Mouse (Mus musculus) retina, postnatal 7 days (tissue): ENCODE measurements around the gene Fads6.

Source experiments
- DNase-seq: peaks from one replicate; pipeline ENCODE4 v3.0.0-alpha.2; 2012; ENCODE audit warnings: low read depth, low spot score

The Fads6 gene

DNA sequence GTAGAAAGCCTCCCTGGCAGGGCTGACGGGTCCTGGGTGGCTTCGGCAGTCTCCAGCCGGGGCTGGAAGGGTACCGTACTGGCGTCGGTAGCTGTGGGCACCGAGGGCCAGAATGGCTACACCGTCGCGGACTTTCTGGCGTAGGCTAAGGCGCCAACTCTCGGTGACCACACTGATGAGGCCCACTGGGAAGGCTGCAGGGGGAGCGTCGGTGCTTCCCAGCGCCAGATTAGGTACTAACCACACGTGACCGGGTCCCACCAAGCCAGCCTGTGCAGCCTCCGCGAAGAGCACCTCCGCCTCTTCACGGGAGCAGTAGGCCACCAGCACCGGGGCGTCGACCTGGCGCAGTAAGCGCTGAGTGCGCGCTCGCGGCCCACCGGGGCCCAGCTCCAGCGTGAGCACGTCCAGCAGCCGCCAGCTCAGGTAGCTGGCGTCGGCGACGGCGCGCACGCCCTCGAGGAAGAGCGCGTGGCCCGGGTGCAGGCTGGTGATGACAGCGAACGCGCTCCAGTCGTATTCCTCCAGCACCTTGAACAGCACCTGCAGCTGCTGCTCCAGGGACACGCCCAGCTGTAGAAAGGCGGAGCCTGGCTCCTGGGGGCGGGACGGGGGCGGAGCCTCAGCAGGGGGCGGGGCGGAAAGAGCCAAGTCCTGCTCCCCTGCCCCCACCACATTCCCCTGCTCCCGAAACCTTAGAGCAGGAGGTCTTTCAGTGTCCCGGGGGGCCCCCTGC lies 39.5 kb downstream of the Fads6 start:
- no peak for DNase-seq

DNA sequence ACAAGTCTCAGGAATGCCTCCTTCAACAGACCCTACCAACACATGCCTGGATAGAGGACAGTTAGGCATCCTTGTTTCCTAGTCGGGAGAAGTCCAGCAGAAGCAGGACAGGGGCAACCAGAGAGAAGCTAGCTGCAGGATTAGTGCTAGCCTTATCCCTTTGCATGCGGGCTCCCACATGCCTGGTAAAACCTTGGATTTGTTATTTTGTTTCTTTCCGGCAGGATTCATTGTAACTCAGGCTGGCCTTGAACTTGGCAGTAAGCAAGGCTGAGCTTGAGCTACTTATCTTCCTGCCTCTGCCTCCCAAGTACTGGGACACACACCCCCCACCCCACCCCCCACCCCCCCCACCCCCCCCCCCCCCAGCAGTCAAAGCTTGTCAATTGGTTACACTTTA lies 46.2 kb downstream of the Fads6 start:
- no peak for DNase-seq

- DNase-seq, result no peak
Observed at GRCm38 (mm10) chr11:115250405-115251090, 46.9 kb downstream of the Fads6 start.

DNA sequence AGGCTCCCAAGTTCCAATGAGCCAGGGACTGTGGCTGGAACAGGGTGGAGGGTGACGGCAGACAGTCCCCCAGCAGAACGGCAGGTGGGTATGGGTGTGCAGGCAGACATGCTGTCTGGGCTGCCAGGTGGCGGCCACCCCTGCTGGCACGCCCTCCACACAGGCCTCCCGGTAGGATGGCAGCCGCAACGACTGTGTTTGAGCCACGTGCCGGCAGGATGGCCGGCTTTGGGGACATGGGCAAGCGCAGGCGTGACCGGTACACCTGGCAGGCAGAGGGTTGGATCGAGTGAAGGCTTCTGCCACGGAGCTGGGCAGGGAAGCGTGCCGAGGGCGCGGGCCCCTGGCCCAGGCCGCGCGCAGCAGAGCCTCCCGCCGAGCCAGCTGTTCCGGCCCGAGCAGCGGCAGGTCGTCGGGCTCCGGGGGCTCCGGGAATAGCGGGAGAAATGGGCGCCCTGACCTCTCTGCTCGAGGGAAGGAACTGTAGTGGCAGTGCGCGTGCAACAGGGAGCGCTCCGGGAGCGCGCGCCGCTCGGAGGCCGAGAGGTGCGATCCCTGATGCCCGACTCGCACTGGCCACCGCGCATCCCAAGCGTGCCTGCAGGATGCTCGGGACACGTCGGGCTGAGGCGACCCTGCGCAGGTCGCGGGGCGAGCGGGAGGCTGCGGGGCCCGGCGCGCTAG lies 47.6 kb downstream of the Fads6 start:
- no peak for DNase-seq

GRCm38 (mm10) chr11:115247945-115248344 lies 49.5 kb downstream of the Fads6 start:
- DNase-seq, result no peak

- DNase-seq, result no peak
Observed at GRCm38 (mm10) chr11:115247240-115247639, 50.2 kb downstream of the Fads6 start.

GRCm38 (mm10) chr11:115246386-115246785 lies 51.1 kb downstream of the Fads6 start:
- DNase-seq, result no peak

GRCm38 (mm10) chr11:115244840-115245239 lies 52.6 kb downstream of the Fads6 start:
- no peak for DNase-seq

GRCm38 (mm10) chr11:115243783-115244182 lies 53.7 kb downstream of the Fads6 start:
- DNase-seq, result no peak

DNA sequence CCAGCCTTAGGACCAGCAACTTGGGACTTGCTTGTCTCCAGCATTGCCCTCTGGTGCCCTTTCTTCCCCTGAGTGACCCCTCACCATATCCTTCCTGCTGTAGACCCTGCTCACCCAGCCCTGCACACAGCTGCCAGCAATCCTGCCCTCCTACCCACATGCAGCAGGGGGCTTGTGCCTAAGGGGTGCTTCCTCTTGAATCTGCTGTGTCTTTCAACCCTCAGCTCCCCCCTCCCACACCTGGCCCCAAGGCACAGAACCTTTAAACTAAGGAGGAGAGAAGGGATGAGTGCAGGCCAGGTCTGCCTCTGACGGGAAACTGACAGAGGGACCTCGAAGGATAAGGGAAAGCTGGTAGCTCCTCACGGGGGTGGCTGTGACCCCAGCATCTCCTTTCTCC lies 54.7 kb downstream of the Fads6 start:
- no peak for DNase-seq

GRCm38 (mm10) chr11:115241402-115241801 lies 56.1 kb downstream of the Fads6 start:
- DNase-seq, result no peak

GRCm38 (mm10) chr11:115236570-115236969 lies 60.9 kb downstream of the Fads6 start:
- DNase-seq, result no peak

- DNase-seq, result no peak
Observed at GRCm38 (mm10) chr11:115234320-115235044, 63.0 kb downstream of the Fads6 start.

GRCm38 (mm10) chr11:115233526-115234290 lies 63.8 kb downstream of the Fads6 start:
- no peak for DNase-seq

- DNase-seq, result no peak
Observed at GRCm38 (mm10) chr11:115232889-115233288, 64.6 kb downstream of the Fads6 start.

- no peak for DNase-seq
Observed at GRCm38 (mm10) chr11:115231924-115232323, 65.5 kb downstream of the Fads6 start.

GRCm38 (mm10) chr11:115231168-115231915 lies 66.1 kb downstream of the Fads6 start:
- no peak for DNase-seq
